In genomic region chr11:5063561-5064281, GRCm38 (mm10) we compare ENCODE assay signal across 8 mouse cellular contexts. TPM values are rescaled to one million over a fixed set of nuclear protein-coding genes. Genes with fewer than 3 reads are reported as not detected.
DNase-seq lines count a peak whose midpoint lies in the region; ATAC-seq and TF ChIP-seq lines count a peak whose summit lies in the region.

No protein-coding gene starts in this region.

- no peak for TF ChIP-seq CTCF in heart, adult 2 months (IDR thresholded peaks at IDR 0.05)

- no peak for ATAC-seq in embryonic facial prominence, embryonic 14.5 days (ENCODE audit: low read depth)
- ATAC-seq in midbrain, embryonic 13.5 days, result no peak
- no peak for ATAC-seq in monocyte, adult 5-6 weeks (replicated peaks; ENCODE audit: insufficient number of reproducible peaks, low FRiP score, low TSS enrichment, poor library complexity, severe bottlenecking)

- no peak for TF ChIP-seq POLR2A in heart, adult 2 months (IDR thresholded peaks at IDR 0.05; ENCODE audit: insufficient read depth, low read depth, low read length)

- H3K4me2 ChIP-seq in embryonic facial prominence, embryonic 14.5 days (ENCODE audit: low read depth, low read length), result peak overlapping the region; percentile 96
- peak overlapping the region; percentile 86 for H3K4me2 ChIP-seq in midbrain, embryonic 13.5 days (replicated peaks)

- H3K27me3 ChIP-seq in heart, adult 2 months (ENCODE audit: control insufficient read depth, insufficient read depth, low read length), result no peaks in the 10 kb centered on the region
- peaks cover 53% of the 10 kb centered on the region for H3K27me3 ChIP-seq in embryonic facial prominence, embryonic 14.5 days (replicated peaks; ENCODE audit: control insufficient read depth, insufficient read depth, low read length)
- peaks cover 62% of the 10 kb centered on the region for H3K27me3 ChIP-seq in midbrain, embryonic 13.5 days

- WGBS in heart, adult 2 months, result 65% methylated on average over 31 of the region's 31 CpGs
- 53% methylated on average over 31 of the region's 31 CpGs for WGBS in embryonic facial prominence, embryonic 14.5 days
- WGBS in midbrain, embryonic 13.5 days, result 57% methylated on average over 29 of the region's 31 CpGs

- no peaks in the 10 kb centered on the region for H3K9me3 ChIP-seq in embryonic facial prominence, embryonic 14.5 days (ENCODE audit: control insufficient read depth, low read length)
- H3K9me3 ChIP-seq in midbrain, embryonic 13.5 days, result no peaks in the 10 kb centered on the region

- DNase-seq in heart, adult 2 months, result no peak
- no peak for DNase-seq in heart, postnatal 25 days (ENCODE audit: low spot score)
- peak; percentile 39 for DNase-seq in 3134 (ENCODE audit: extremely low read depth, insufficient read length, low spot score)
- no peak for DNase-seq in embryonic facial prominence, embryonic 14.5 days (ENCODE audit: low spot score)
- DNase-seq in induced T-regulatory cell, adult 2 months (ENCODE audit: low read depth), result peak; percentile 41
- no peak for DNase-seq in retina, embryonic 14.5 days (ENCODE audit: low spot score)

- no peak for TF ChIP-seq EP300 in heart, adult 2 months (IDR thresholded peaks at IDR 0.05; ENCODE audit: insufficient read depth, low read depth, low read length)

- peak overlapping the region; percentile 83 for H3K4me3 ChIP-seq in heart, adult 2 months
- H3K4me3 ChIP-seq in embryonic facial prominence, embryonic 14.5 days (ENCODE audit: low read depth, low read length), result peak overlapping the region; percentile 82
- H3K4me3 ChIP-seq in midbrain, embryonic 13.5 days (replicated peaks), result peak overlapping the region; percentile 69

- no peaks in the 10 kb centered on the region for H3K36me3 ChIP-seq in heart, adult 2 months (ENCODE audit: control insufficient read depth, insufficient read depth, low read length)
- H3K36me3 ChIP-seq in embryonic facial prominence, embryonic 14.5 days (ENCODE audit: control insufficient read depth, insufficient read depth, low read length), result peaks cover 20% of the 10 kb centered on the region
- H3K36me3 ChIP-seq in midbrain, embryonic 13.5 days, result peaks cover 10% of the 10 kb centered on the region

- H3K27ac ChIP-seq in heart, adult 2 months, result peak overlapping the region; percentile 82; the same call in 1 of the 2 replicates
- no peak overlapping the region for H3K27ac ChIP-seq in embryonic facial prominence, embryonic 14.5 days (replicated peaks; ENCODE audit: low read depth, low read length)
- H3K27ac ChIP-seq in midbrain, embryonic 13.5 days, result no peak overlapping the region

- intact Hi-C loops in heart, adult 2 months (cut with DNase I), result loop anchor here (2.0 kb wide), 2 partner anchors 35 to 77 kb away; partner anchors contain the start of genes Ap1b1, Ewsr1 and Rhbdd3
- intact Hi-C loops in heart, postnatal 25 days (cut with DNase I), result loop anchor here (2.0 kb wide), 1 partner anchor 35 kb away; the partner anchor contains the start of genes Ewsr1 and Rhbdd3

- H3K4me1 ChIP-seq in heart, adult 2 months (ENCODE audit: control insufficient read depth, insufficient read depth, low read length), result peaks cover 17% of the 10 kb centered on the region
- peaks cover 21% of the 10 kb centered on the region for H3K4me1 ChIP-seq in embryonic facial prominence, embryonic 14.5 days (ENCODE audit: control insufficient read depth, insufficient read depth, low read length)
- H3K4me1 ChIP-seq in midbrain, embryonic 13.5 days (replicated peaks), result peaks cover 57% of the 10 kb centered on the region

- H3K9ac ChIP-seq in heart, adult 2 months (ENCODE audit: low read depth, low read length), result peak overlapping the region; percentile 80
- H3K9ac ChIP-seq in embryonic facial prominence, embryonic 14.5 days (ENCODE audit: low read depth, low read length), result peak overlapping the region; percentile 78; the same call in 1 of the 2 replicates
- peak overlapping the region; percentile 80 for H3K9ac ChIP-seq in midbrain, embryonic 13.5 days (replicated peaks)

- H3K79me2 ChIP-seq in heart, adult 2 months (replicated peaks; ENCODE audit: control insufficient read depth, insufficient read depth, low read length), result no peaks in the 10 kb centered on the region

RNA-seq across cellular contexts. Expression of gene Gas2l1, which starts 1.4 kb away (rescaled TPM):
- 10 to 100 TPM; 18.2 to 21.0 TPM for total RNA-seq in heart, adult 2 months (2021)
- 22.5 and 27.9 TPM in 2 replicates for polyA plus RNA-seq in heart, adult 2 months (2012; rRNA removed)
- total RNA-seq in heart, postnatal 25 days (2021), result 10 to 100 TPM; 19.0 to 21.2 TPM
- polyA plus RNA-seq in embryonic facial prominence, embryonic 14.5 days (2014; fragmentation: Nextera tagmentation; extraction: Ambion mirVana), result 33.8 and 38.1 TPM in 2 replicates
- polyA plus RNA-seq in midbrain, embryonic 13.5 days (2015; fragmentation: Nextera tagmentation; extraction: Ambion mirVana), result 13.0 and 20.9 TPM in 2 replicates
- 1.2 to 13.9 TPM (median 3.2 TPM) in 3 replicates for total RNA-seq in monocyte, adult 5-6 weeks (2017)

RNA-seq across cellular contexts. Expression of gene Rasl10a, which starts 5.8 kb away (rescaled TPM):
- 1 to 10 TPM; 5.0 to 8.1 TPM for total RNA-seq in heart, adult 2 months (2021)
- polyA plus RNA-seq in heart, adult 2 months (2012; rRNA removed), result 5.2 and 5.4 TPM in 2 replicates
- 1 to 10 TPM; 2.4 to 5.3 TPM for total RNA-seq in heart, postnatal 25 days (2021)
- polyA plus RNA-seq in embryonic facial prominence, embryonic 14.5 days (2014; fragmentation: Nextera tagmentation; extraction: Ambion mirVana), result 3.8 and 4.8 TPM in 2 replicates
- 0.55 and 0.66 TPM in 2 replicates for polyA plus RNA-seq in midbrain, embryonic 13.5 days (2015; fragmentation: Nextera tagmentation; extraction: Ambion mirVana)
- total RNA-seq in monocyte, adult 5-6 weeks (2017), result 0.58 TPM in 1 of 3 replicates, not detected in the others

RNA-seq across cellular contexts. Expression of gene Rhbdd3, which starts 35.0 kb away (rescaled TPM):
- 10 to 100 TPM; 21.2 to 23.3 TPM for total RNA-seq in heart, adult 2 months (2021)
- 30.9 and 34.4 TPM in 2 replicates for polyA plus RNA-seq in heart, adult 2 months (2012; rRNA removed)
- 10 to 100 TPM; 21.4 to 21.6 TPM for total RNA-seq in heart, postnatal 25 days (2021)
- polyA plus RNA-seq in embryonic facial prominence, embryonic 14.5 days (2014; fragmentation: Nextera tagmentation; extraction: Ambion mirVana), result 21.8 and 26.5 TPM in 2 replicates
- polyA plus RNA-seq in midbrain, embryonic 13.5 days (2015; fragmentation: Nextera tagmentation; extraction: Ambion mirVana), result 32.8 and 33.1 TPM in 2 replicates
- 1.6 to 13.7 TPM (median 9.1 TPM) in 3 replicates for total RNA-seq in monocyte, adult 5-6 weeks (2017)

RNA-seq across cellular contexts. Expression of gene Ewsr1, which starts 35.3 kb away (rescaled TPM):
- 10 to 100 TPM; 89.7 to 92.3 TPM for total RNA-seq in heart, adult 2 months (2021)
- polyA plus RNA-seq in heart, adult 2 months (2012; rRNA removed), result 164 and 193 TPM in 2 replicates
- total RNA-seq in heart, postnatal 25 days (2021), result 10 to 100 TPM; 95.7 to 96.0 TPM
- 283 and 350 TPM in 2 replicates for polyA plus RNA-seq in embryonic facial prominence, embryonic 14.5 days (2014; fragmentation: Nextera tagmentation; extraction: Ambion mirVana)
- polyA plus RNA-seq in midbrain, embryonic 13.5 days (2015; fragmentation: Nextera tagmentation; extraction: Ambion mirVana), result 724 and 776 TPM in 2 replicates
- 492 to 570 TPM (median 517 TPM) in 3 replicates for total RNA-seq in monocyte, adult 5-6 weeks (2017)

Comparison
In these comparisons a context has a peak if more than half of its experiments do, and no peak if none do; other contexts are left out.
1. DNase-seq: peak in 3134 (single experiment) and induced T-regulatory cell, adult 2 months (single experiment); none in heart, adult 2 months (0 of 2), heart, postnatal 25 days (single experiment), embryonic facial prominence, embryonic 14.5 days (single experiment) and retina, embryonic 14.5 days (single experiment).
2. Peak in every context shown above with its lines, with median percentiles within 50 percentile points of each other: H3K4me3 ChIP-seq and H3K9ac ChIP-seq.